Mouse (Mus musculus) urinary bladder, postnatal 25 days (tissue): ENCODE data around the gene Ripk3.

Source experiments
- DNase-seq: peaks from one replicate; pipeline ENCODE4 v3.0.0; 2022; ENCODE audit warnings: low spot score

The Ripk3 gene

DNA sequence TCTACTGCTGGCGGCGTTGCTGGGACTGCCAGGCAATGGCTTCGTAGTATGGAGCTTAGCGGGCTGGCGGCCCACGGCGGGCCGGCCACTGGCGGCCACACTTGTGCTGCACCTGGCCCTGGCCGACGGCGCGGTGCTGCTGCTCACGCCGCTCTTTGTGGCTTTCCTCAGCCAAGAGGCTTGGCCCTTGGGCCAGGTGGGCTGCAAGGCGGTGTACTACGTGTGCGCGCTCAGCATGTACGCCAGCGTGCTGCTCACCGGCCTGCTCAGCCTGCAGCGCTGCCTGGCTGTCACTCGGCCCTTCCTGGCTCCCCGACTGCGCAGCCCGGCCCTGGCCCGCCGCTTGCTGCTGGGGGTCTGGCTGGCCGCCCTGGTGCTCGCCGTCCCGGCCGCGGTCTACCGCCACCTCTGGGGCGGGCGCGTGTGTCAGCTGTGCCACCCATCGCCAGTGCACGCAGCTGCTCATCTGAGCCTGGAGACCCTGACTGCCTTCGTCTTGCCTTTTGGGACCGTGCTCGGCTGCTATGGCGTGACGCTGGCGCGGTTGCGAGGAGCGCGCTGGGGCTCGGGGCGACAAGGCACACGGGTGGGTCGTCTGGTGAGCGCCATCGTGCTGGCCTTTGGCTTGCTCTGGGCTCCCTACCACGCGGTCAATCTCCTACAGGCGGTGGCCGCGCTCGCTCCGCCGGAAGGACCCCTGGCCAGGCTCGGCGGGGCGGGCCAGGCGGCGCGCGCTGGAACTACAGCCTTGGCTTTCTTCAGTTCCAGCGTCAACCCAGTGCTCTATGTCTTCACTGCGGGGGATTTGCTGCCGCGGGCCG, 26.5 kb downstream of the Ripk3 start:
- DNase-seq: peak; percentile 39

GRCm38 (mm10) chr14:55761163-55761562, 27.5 kb downstream of the Ripk3 start, which contains the start of gene Ltb4r2:
Gene Ltb4r2 (plus strand): TSS chr14:55761428.
- DNase-seq: no peak

DNA sequence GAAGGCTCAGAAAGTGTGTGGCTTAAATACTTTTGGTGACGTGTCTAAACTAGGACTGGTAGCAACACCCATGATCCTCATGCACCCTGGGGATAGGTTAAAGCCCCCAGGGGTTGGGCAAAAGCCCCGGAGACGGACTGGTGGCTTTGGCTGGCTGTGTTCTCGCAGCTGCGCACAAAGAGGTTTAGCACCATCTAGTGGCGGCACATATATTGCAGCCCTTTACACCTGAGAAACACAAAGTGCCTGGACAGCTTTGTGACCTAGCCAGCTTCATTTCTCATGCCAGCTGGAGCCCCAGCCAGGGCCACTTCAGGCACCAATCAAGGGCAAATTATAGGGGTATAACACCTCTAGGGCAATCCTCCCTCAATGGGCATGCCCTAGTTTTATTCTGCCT, 28.5 kb downstream of the Ripk3 start:
- peak; percentile 77 for DNase-seq

DNA sequence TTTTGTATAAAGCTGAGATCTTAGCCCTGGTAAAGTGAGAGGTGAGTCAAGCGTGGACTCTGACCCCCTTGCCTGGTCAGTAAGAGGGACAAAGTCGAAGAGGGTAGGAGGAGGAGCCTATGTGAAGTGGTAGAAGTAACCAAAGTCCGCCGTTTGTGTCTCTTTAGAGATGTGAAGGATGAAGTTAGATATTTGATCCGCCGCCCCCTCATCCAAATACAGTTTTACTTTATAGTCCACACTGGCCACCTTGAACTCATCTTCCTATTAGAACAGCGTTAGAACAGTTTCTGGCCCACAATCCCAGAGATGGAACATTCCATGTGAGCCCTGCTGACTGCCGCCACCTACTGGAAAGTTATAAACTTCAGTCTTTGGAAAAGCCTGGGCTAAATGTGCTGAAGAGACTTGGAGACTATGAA, 30.3 kb downstream of the Ripk3 start, which contains the start of gene Cideb:
Cideb (minus strand) TSS at position 96 of the 422 bp plus-strand sequence.
- no peak for DNase-seq

- DNase-seq: no peak
Observed at GRCm38 (mm10) chr14:55757566-55757965, 31.1 kb downstream of the Ripk3 start.

GRCm38 (mm10) chr14:55747051-55747847, 41.4 kb downstream of the Ripk3 start:
- DNase-seq: no peak

GRCm38 (mm10) chr14:55745861-55746237, 42.8 kb downstream of the Ripk3 start:
- DNase-seq: no peak

GRCm38 (mm10) chr14:55745180-55745860, 43.3 kb downstream of the Ripk3 start, which contains the start of the genes Dhrs1 and Nop9:
Gene Dhrs1 (minus strand): TSS chr14:55745690.
Gene Nop9 (plus strand): TSS chr14:55745693.
- peak; percentile 82 for DNase-seq

DNA sequence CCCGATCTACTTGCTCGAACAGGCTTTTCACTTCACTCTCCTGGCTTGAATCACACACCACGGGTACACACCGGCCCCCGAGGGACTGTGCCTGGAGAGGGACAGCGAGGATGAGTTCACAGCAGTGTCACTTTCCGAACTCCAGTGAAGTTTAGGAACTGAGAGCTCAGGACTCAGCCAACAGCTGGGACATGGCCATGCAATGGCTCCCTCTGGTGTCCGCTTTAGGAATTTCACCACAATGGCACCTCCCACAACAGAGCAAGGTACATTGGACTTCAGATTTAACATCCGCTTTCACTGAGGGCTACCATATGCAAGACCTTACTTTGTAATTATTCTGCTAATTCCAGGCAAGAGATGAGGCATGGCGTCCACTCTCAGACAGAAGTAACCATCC, 45.0 kb downstream of the Ripk3 start:
- peak; percentile 88 for DNase-seq

- no peak for DNase-seq
Observed at GRCm38 (mm10) chr14:55737086-55737687, 51.5 kb downstream of the Ripk3 start.

DNA sequence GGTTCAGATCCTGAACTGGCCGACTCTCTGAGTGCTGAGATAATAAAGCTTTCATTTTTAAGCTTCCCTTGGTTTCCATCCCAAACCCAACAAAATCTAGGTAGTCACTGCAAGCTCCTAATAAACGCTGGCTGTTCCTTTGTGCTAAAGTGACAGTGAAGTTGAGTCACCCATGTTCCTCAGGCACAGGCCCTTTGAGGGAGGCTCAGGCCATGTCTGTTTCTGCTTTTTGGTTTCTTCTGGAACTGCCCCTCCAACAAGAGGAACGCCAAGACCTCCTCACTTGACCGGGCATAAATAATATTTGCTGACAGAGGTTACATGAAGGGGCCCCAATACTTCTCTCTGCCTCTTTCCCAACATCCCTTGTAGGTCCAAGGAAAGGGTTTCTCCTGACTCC, 52.9 kb downstream of the Ripk3 start:
- DNase-seq: no peak

GRCm38 (mm10) chr14:55735334-55735733, 53.3 kb downstream of the Ripk3 start:
- DNase-seq: no peak
